Comparison of ENCODE assay signal across 14 mouse cellular contexts in the genomic region with DNA sequence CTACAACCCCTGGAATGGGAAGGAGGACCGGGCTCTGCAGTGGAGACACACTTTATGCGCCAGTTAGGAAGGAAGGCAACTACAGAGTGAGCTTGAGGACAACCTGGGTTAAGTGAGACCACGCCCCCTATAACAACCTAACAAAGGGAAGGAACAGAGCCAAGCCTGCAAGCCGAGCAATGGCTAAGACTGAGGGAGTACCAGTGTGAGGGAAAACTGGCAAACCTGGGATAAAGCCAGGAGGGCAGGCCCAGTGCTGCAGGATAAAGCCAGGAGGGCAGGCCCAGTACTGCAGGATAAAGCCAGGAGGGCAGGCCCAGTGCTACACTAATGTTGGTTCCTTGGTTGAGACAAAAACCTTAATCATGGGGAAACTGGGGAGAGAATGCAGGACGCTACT. TPM values are rescaled to one million over a fixed set of nuclear protein-coding genes. Genes with fewer than 3 reads are reported as not detected.
DNase-seq lines count a peak whose midpoint lies in the region; ATAC-seq lines count a peak whose summit lies in the region.
"Had no signal": no experiment of that assay in that cellular context is flagged by ENCODE, and none has a peak within 500 bp of the region (broad histone marks: within the 10 kb centered on the region; RNA-seq: fewer than 3 reads in every experiment).

No protein-coding gene starts in this region.

- no peaks in the 10 kb centered on the region for H3K27me3 ChIP-seq in heart, embryonic 14.5 days (ENCODE audit: control insufficient read depth, insufficient read depth, low read length)
- no peaks in the 10 kb centered on the region for H3K27me3 ChIP-seq in midbrain, embryonic 16.5 days (ENCODE audit: control insufficient read depth, insufficient read depth, low read depth, low read length)
- no peaks in the 10 kb centered on the region for H3K27me3 ChIP-seq in midbrain, embryonic 15.5 days (replicated peaks)

- H3K9ac ChIP-seq in heart, embryonic 14.5 days (ENCODE audit: low read length): no peak overlapping the region
- H3K9ac ChIP-seq in midbrain, embryonic 16.5 days (ENCODE audit: low read depth, low read length): no peak overlapping the region
- H3K9ac ChIP-seq in midbrain, embryonic 15.5 days: no peak overlapping the region

- H3K4me2 ChIP-seq in heart, embryonic 14.5 days (ENCODE audit: low read length): no peak overlapping the region
- H3K4me2 ChIP-seq in midbrain, embryonic 16.5 days (ENCODE audit: low read length): no peak overlapping the region
- no peak overlapping the region for H3K4me2 ChIP-seq in midbrain, embryonic 15.5 days

- ATAC-seq in heart, embryonic 14.5 days (ENCODE audit: insufficient number of reproducible peaks, insufficient read depth, low FRiP score, low read depth): peak; percentile 55; the same call in 1 of the 2 replicates
- 0 out of 2 replicates have a peak, but pooled peaks have one; percentile 42 for ATAC-seq in midbrain, embryonic 16.5 days
- ATAC-seq in midbrain, embryonic 15.5 days (replicated peaks): no peak
- 0 out of 2 replicates have a peak, but pooled peaks have one; percentile 27 for ATAC-seq in megakaryocyte-erythroid progenitor cell, adult 5-6 weeks (replicated peaks; ENCODE audit: low FRiP score, low TSS enrichment, poor library complexity, severe bottlenecking)
- ATAC-seq: inflammation-experienced regulatory T-cells, adult 6 months had no signal

- intact Hi-C loops in heart, postnatal 36 days (cut with DNase I): loop anchor here (5.0 kb wide), 1 partner anchor 218 kb away; no protein-coding TSS in a partner anchor

- no peak overlapping the region for H3K27ac ChIP-seq in heart, embryonic 14.5 days (replicated peaks in 1 of 2; ENCODE audit: control insufficient read depth in 1 of 2, insufficient read depth in 1 of 2, low read depth in 2 of 2, low read length in 2 of 2)
- H3K27ac ChIP-seq in midbrain, embryonic 16.5 days (ENCODE audit: low read length): no peak overlapping the region
- H3K27ac ChIP-seq in midbrain, embryonic 15.5 days: no peak overlapping the region
- H3K27ac ChIP-seq: limb, embryonic 10.5 days had no signal

- H3K4me3 ChIP-seq in heart, embryonic 14.5 days (ENCODE audit: control insufficient read depth in 1 of 2, insufficient read depth in 1 of 2, low read depth in 1 of 2, low read length in 2 of 2): no peak overlapping the region
- no peak overlapping the region for H3K4me3 ChIP-seq in midbrain, embryonic 16.5 days (ENCODE audit: low read depth, low read length)
- no peak overlapping the region for H3K4me3 ChIP-seq in midbrain, embryonic 15.5 days
- H3K4me3 ChIP-seq: limb, embryonic 10.5 days had no signal

- H3K9me3 ChIP-seq in heart, embryonic 14.5 days (ENCODE audit: control insufficient read depth, low read length): no peaks in the 10 kb centered on the region
- H3K9me3 ChIP-seq in midbrain, embryonic 16.5 days (replicated peaks; ENCODE audit: control insufficient read depth, low read length, poor library complexity, severe bottlenecking): no peaks in the 10 kb centered on the region
- no peaks in the 10 kb centered on the region for H3K9me3 ChIP-seq in midbrain, embryonic 15.5 days
- H3K9me3 ChIP-seq: G1E; limb, embryonic 10.5 days had no signal

- DNase-seq in adrenal gland, postnatal 10 days: peak; percentile 30
- DNase-seq in adrenal gland, postnatal 4 days (ENCODE audit: low spot score in 2 of 2): no peak
- DNase-seq in heart, postnatal 36 days: no peak
- DNase-seq in layer of hippocampus, adult 9-10 months (ENCODE audit: low spot score): no peak
- DNase-seq: adrenal gland, postnatal 36 days; cerebellum, adult 8-10 months; kidney, postnatal 4 days had no signal

- H3K4me1 ChIP-seq in heart, embryonic 14.5 days (ENCODE audit: control insufficient read depth in 2 of 2, insufficient read depth in 2 of 2, low read length in 2 of 2): peaks cover 7 to 19% of the 10 kb centered on the region in 2 experiments; a peak in 3 of 4 replicates
- H3K4me1 ChIP-seq in midbrain, embryonic 16.5 days (ENCODE audit: control insufficient read depth, insufficient read depth, low read length): no peaks in the 10 kb centered on the region
- no peaks in the 10 kb centered on the region for H3K4me1 ChIP-seq in midbrain, embryonic 15.5 days

- peaks cover 73% of the 10 kb centered on the region for H3K36me3 ChIP-seq in heart, embryonic 14.5 days (ENCODE audit: control insufficient read depth, insufficient read depth, low read length)
- peaks cover 12% of the 10 kb centered on the region; the same call in 1 of the 2 replicates for H3K36me3 ChIP-seq in midbrain, embryonic 16.5 days (ENCODE audit: control insufficient read depth, insufficient read depth, low read length)
- H3K36me3 ChIP-seq in midbrain, embryonic 15.5 days (replicated peaks): peaks cover 8% of the 10 kb centered on the region; the same call in 1 of the 2 replicates

- WGBS in heart, embryonic 14.5 days: 73% methylated on average over 5 of the region's 5 CpGs
- whole genome bisulfite sequencing in midbrain, embryonic 16.5 days: 89% methylated on average over 5 of the region's 5 CpGs
- 84% methylated on average over 5 of the region's 5 CpGs for WGBS in midbrain, embryonic 15.5 days

RNA-seq across cellular contexts. Expression of gene Dicer1, which starts 32.8 kb away (rescaled TPM):
- 10 to 100 TPM; 49.4 to 56.8 TPM for total RNA-seq in adrenal gland, postnatal 10 days (2021)
- 10 to 100 TPM; 71.2 to 73.1 TPM for total RNA-seq in adrenal gland, postnatal 4 days (2021)
- polyA plus RNA-seq in heart, embryonic 14.5 days (2014; fragmentation: Nextera tagmentation; extraction: Ambion mirVana): 15.4 and 19.7 TPM in 2 replicates
- total RNA-seq in heart, postnatal 36 days (2021): 10 to 100 TPM; 23.9 to 27.8 TPM
- 31.3 and 41.2 TPM in 2 replicates for polyA plus RNA-seq in midbrain, embryonic 16.5 days (2015; fragmentation: Nextera tagmentation; extraction: Ambion mirVana)
- 42.1 and 44.0 TPM in 2 replicates for polyA plus RNA-seq in midbrain, embryonic 15.5 days (2015; fragmentation: Nextera tagmentation; extraction: Ambion mirVana)
- total RNA-seq in megakaryocyte-erythroid progenitor cell, adult 5-6 weeks (2014; fragmentation: Nextera tagmentation): 35.2 and 61.1 TPM in 2 replicates
- total RNA-seq in megakaryocyte-erythroid progenitor cell, adult 5-6 weeks (2017): 22.3 and 38.8 TPM in 2 replicates
